Comparison of ENCODE assay signal across 8 mouse cellular contexts in the genomic region with DNA sequence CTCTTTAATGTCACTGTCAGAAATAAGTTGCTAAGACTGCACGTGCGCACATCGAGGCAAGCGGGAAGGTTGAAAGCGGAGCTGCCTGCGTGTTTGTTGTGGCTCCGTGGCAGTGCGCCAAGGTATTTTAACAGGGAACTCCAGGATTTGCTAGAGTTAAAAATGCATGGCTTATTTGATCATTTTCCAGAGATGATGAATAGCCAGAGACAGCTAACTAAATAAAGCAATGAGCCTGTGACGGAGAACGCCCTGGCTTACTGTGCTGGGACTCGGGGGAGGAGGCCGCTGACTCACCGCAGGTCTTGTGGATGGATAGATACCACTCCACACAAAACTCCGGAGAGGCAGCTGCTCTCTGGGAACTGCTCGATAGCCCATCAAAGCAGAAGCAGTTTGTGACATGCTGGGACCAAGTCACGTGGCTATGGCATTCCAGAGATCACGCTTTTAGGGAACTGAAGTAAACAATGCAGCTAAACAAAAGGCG. TPM values are rescaled to one million over a fixed set of nuclear protein-coding genes. Genes with fewer than 3 reads are reported as not detected.
A peak's percentile ranks its signal among the peaks of the same experiment; 100 is the strongest.
DNase-seq lines count a peak whose midpoint lies in the region; ATAC-seq and TF ChIP-seq lines count a peak whose summit lies in the region.
"Had no signal": no experiment of that assay in that cellular context is flagged by ENCODE, and none has a peak within 500 bp of the region (broad histone marks: within the 10 kb centered on the region; RNA-seq: fewer than 3 reads in every experiment).

No protein-coding gene starts in this region.

- no peak for TF ChIP-seq POLR2A in myocyte (IDR thresholded peaks at IDR 0.05; ENCODE audit: insufficient read length, low read depth)
- no peak for TF ChIP-seq POLR2A in thymus, adult 2 months (IDR thresholded peaks at IDR 0.05; ENCODE audit: control insufficient read depth, extremely low read depth, insufficient read depth, low read length, poor library complexity)

- no peak overlapping the region for H3K9ac ChIP-seq in kidney, embryonic 16.5 days (replicated peaks; ENCODE audit: low read length)
- H3K9ac ChIP-seq in embryonic facial prominence, embryonic 14.5 days (ENCODE audit: low read depth, low read length): no peak overlapping the region

- peak; percentile 57; the same call in 1 of the 2 replicates for ATAC-seq in kidney, embryonic 16.5 days (ENCODE audit: low FRiP score, low TSS enrichment)
- peak; percentile 87 for ATAC-seq in embryonic facial prominence, embryonic 14.5 days (ENCODE audit: low read depth)

- H3K9me3 ChIP-seq in kidney, embryonic 16.5 days (ENCODE audit: low read length): no peaks in the 10 kb centered on the region
- no peaks in the 10 kb centered on the region for H3K9me3 ChIP-seq in embryonic facial prominence, embryonic 14.5 days (ENCODE audit: control insufficient read depth, low read length)

- H3K4me1 ChIP-seq in kidney, embryonic 16.5 days (ENCODE audit: insufficient read depth, low read length): peaks cover 14% of the 10 kb centered on the region
- H3K4me1 ChIP-seq in embryonic facial prominence, embryonic 14.5 days (ENCODE audit: control insufficient read depth, insufficient read depth, low read length): 0 out of 2 replicates have a peak, but pooled peaks cover 11% of the 10 kb centered on the region
- H3K4me1 ChIP-seq in thymus, adult 2 months (replicated peaks; ENCODE audit: control insufficient read depth, insufficient read depth, low read length): no peaks in the 10 kb centered on the region

- peak overlapping the region; percentile 37 for H3K4me2 ChIP-seq in kidney, embryonic 16.5 days (replicated peaks; ENCODE audit: low read depth, low read length)
- peak overlapping the region; percentile 43 for H3K4me2 ChIP-seq in embryonic facial prominence, embryonic 14.5 days (ENCODE audit: low read depth, low read length)
- H3K4me2 ChIP-seq in myocyte (ENCODE audit: low read depth): peak overlapping the region; percentile 90

- 35% methylated on average over 18 of the region's 18 CpGs for WGBS in kidney, embryonic 16.5 days
- WGBS in embryonic facial prominence, embryonic 14.5 days: 19% methylated on average over 18 of the region's 18 CpGs
- WGBS in thymus, adult 2 months: 94% methylated on average over 18 of the region's 18 CpGs

- H3K27ac ChIP-seq in kidney, embryonic 16.5 days (ENCODE audit: low read length): peak overlapping the region; percentile 30; the same call in 1 of the 2 replicates
- H3K27ac ChIP-seq in embryonic facial prominence, embryonic 14.5 days (replicated peaks; ENCODE audit: low read depth, low read length): 0 out of 2 replicates have a peak overlapping the region, but pooled peaks have one; percentile 3
- no peak overlapping the region for H3K27ac ChIP-seq in thymus, adult 2 months (ENCODE audit: control insufficient read depth, insufficient read depth, low read length)
- H3K27ac ChIP-seq: macrophage had no signal

- H3ac ChIP-seq in myocyte (ENCODE audit: control insufficient read depth, insufficient read length): no peak overlapping the region

- no peak for DNase-seq in kidney, adult 8-10 months
- DNase-seq in NIH3T3 (ENCODE audit: low read depth): peak; percentile 90
- DNase-seq in embryonic facial prominence, embryonic 14.5 days (ENCODE audit: low spot score): peak; percentile 92
- DNase-seq in layer of hippocampus, adult 8-10 months (ENCODE audit: low spot score in 2 of 2): peak; percentile 23 to 26
- DNase-seq in thymus, adult 2 months: no peak

- H3K36me3 ChIP-seq in kidney, embryonic 16.5 days (ENCODE audit: insufficient read depth, low read length): no peaks in the 10 kb centered on the region
- H3K36me3 ChIP-seq in embryonic facial prominence, embryonic 14.5 days (ENCODE audit: control insufficient read depth, insufficient read depth, low read length): no peaks in the 10 kb centered on the region
- H3K36me3 ChIP-seq in myocyte (ENCODE audit: control insufficient read depth, insufficient read depth): no peaks in the 10 kb centered on the region
- peaks cover 1% of the 10 kb centered on the region; the same call in 1 of the 2 replicates for H3K36me3 ChIP-seq in thymus, adult 2 months (ENCODE audit: control insufficient read depth, insufficient read depth, low read length)

- peak overlapping the region; percentile 7; the same call in 1 of the 2 replicates for H3K4me3 ChIP-seq in kidney, embryonic 16.5 days (ENCODE audit: low read length)
- no peak overlapping the region for H3K4me3 ChIP-seq in embryonic facial prominence, embryonic 14.5 days (ENCODE audit: low read depth, low read length)
- peak overlapping the region; percentile 2 for H3K4me3 ChIP-seq in myocyte
- no peak overlapping the region for H3K4me3 ChIP-seq in thymus, adult 2 months (ENCODE audit: control insufficient read depth, insufficient read depth, low read length)

- no peaks in the 10 kb centered on the region for H3K79me2 ChIP-seq in myocyte (ENCODE audit: control insufficient read depth, insufficient read depth)

- TF ChIP-seq CTCF in thymus, adult 2 months (IDR thresholded peaks at IDR 0.05; ENCODE audit: borderline replicate concordance, control insufficient read depth, extremely low read depth, insufficient read depth, low read length, poor library complexity): no peak

- no peaks in the 10 kb centered on the region for H3K27me3 ChIP-seq in kidney, embryonic 16.5 days (ENCODE audit: insufficient read depth, low read length)
- no peaks in the 10 kb centered on the region for H3K27me3 ChIP-seq in embryonic facial prominence, embryonic 14.5 days (replicated peaks; ENCODE audit: control insufficient read depth, insufficient read depth, low read length)
- peaks cover 7% of the 10 kb centered on the region for H3K27me3 ChIP-seq in myocyte (ENCODE audit: control insufficient read depth, insufficient read depth, insufficient read length)
- H3K27me3 ChIP-seq in thymus, adult 2 months (ENCODE audit: control insufficient read depth, insufficient read depth, low read length): no peaks in the 10 kb centered on the region

TF ChIP-seq in myocyte, 11 proteins besides CTCF, POLR2A, EP300 and RAD21:
- TF ChIP-seq MYOD1 (IDR thresholded peaks at IDR 0.05; ENCODE audit: control insufficient read depth in 1 of 3, insufficient read length in 2 of 3, low read depth in 2 of 3) (peak in 2 of 3 experiments; percentile 63 to 80), USF1 (IDR thresholded peaks at IDR 0.05; ENCODE audit: low read depth) (peak; percentile 92), POLR2AphosphoS2 (IDR thresholded peaks at IDR 0.05; ENCODE audit: insufficient read length, low read depth) (no peak), E2F4 (IDR thresholded peaks at IDR 0.05; ENCODE audit: insufficient read depth) (no peak), MYOG (IDR thresholded peaks at IDR 0.05; ENCODE audit: control insufficient read depth in 1 of 3, insufficient read depth in 1 of 3, insufficient read length in 2 of 3, low read depth in 2 of 3) (peak in 2 of 3 experiments; percentile 13 to 68), SRF (IDR thresholded peaks at IDR 0.05; ENCODE audit: control insufficient read depth, insufficient read length, low read depth) (no peak)

RNA-seq across cellular contexts. Expression of a gene that starts 30.5 kb away (rescaled TPM):
- 0.82 and 0.89 TPM in 2 replicates for polyA plus RNA-seq in kidney, embryonic 16.5 days (2015; fragmentation: Nextera tagmentation; extraction: Ambion mirVana)
- 4.6 TPM in 2 replicates for polyA plus RNA-seq in embryonic facial prominence, embryonic 14.5 days (2014; fragmentation: Nextera tagmentation; extraction: Ambion mirVana)
- 1 to 10 TPM in 2 of 4 experiments, under 1 TPM in 2; 0.49 to 2.8 (median 0.92) TPM for total RNA-seq in layer of hippocampus, adult 8-10 months (2022)
- polyA plus RNA-seq in myocyte (2012; fragmentation: generic; extraction: Trizol): 0.16 TPM
- 12.4 and 14.4 TPM in 2 replicates for polyA plus RNA-seq in thymus, adult 2 months (2012; rRNA removed)

Comparison
In these comparisons a context has a peak if more than half of its experiments do, and no peak if none do; other contexts are left out.
1. H3K4me2 ChIP-seq: peak in every context shown above with its lines; median percentile 90 in myocyte; 43 in embryonic facial prominence, embryonic 14.5 days; 37 in kidney, embryonic 16.5 days.
2. H3K4me3 ChIP-seq: peak in kidney, embryonic 16.5 days (single experiment) and myocyte (single experiment); none in embryonic facial prominence, embryonic 14.5 days (single experiment) and thymus, adult 2 months (single experiment).
3. DNase-seq: peak in NIH3T3 (single experiment), embryonic facial prominence, embryonic 14.5 days (single experiment) and layer of hippocampus, adult 8-10 months (2 of 2); none in kidney, adult 8-10 months (0 of 2) and thymus, adult 2 months (single experiment).